Mouse (Mus musculus) left cerebral cortex, postnatal 25 days (tissue): ENCODE measurements around the gene Il34. TPM values are rescaled to one million over a fixed set of nuclear protein-coding genes. Genes with fewer than 3 reads are reported as not detected.

Source experiments
- DNase-seq, 2 experiments: peaks; one replicate each; pipeline ENCODE4 v3.0.0; 2022; ENCODE audit warnings: low spot score in 2 of 2, mixed read lengths in 1 of 2
- intact Hi-C: fragments of 180-260 bp; cut with DNase I; formaldehyde crosslinking; loops from one replicate; pipeline ENCODE4 v1.15.1; 2025
- total RNA-seq, 2 experiments: library from RNA; stranded (reverse); gene quantifications; 2 replicates each; pipeline ENCODE4 v1.2.3; 2021

The Il34 gene
- total RNA-seq, result 100 to 1,000 TPM; 110 to 121 TPM

GRCm38 (mm10) chr8:110805669-110806068 lies at the start of gene Il34:
TSS of gene Il34 (minus strand) at chr8:110805924.
- intact Hi-C loops, result loop anchor here (5.0 kb wide), 1 partner anchor 53 kb away; no protein-coding TSS in a partner anchor
- DNase-seq, result no peak

GRCm38 (mm10) chr8:110851186-110851585 lies 45.5 kb upstream of the Il34 start:
- DNase-seq, result no peak
- intact Hi-C loops, result no loop called here

GRCm38 (mm10) chr8:110847645-110848495 lies 42.1 kb upstream of the Il34 start:
- intact Hi-C loops, result loop anchor here (10.0 kb wide), 1 partner anchor 203 kb away; no protein-coding TSS in a partner anchor
- no peak for DNase-seq

- no peak for DNase-seq
- intact Hi-C loops, result loop anchor here (10.0 kb wide), 1 partner anchor 202 kb away; no protein-coding TSS in a partner anchor
Measured at GRCm38 (mm10) chr8:110847171-110847549, 41.4 kb upstream of the Il34 start.

GRCm38 (mm10) chr8:110846405-110847170 lies 40.9 kb upstream of the Il34 start, which contains the start of the genes Cog4 and Sf3b3:
TSS of gene Cog4 (plus strand) at chr8:110846600.
TSS of gene Sf3b3 (minus strand) at chr8:110846787.
- intact Hi-C loops, result loop anchor here (1.0 to 10.0 kb wide), 2 partner anchors 151 to 202 kb away; partner anchors contain the start of gene Ddx19a
- peak; percentile 87 to 90 for DNase-seq

GRCm38 (mm10) chr8:110845821-110846404 lies 40.2 kb upstream of the Il34 start:
- intact Hi-C loops, result loop anchor here (1.0 to 10.0 kb wide), 2 partner anchors 151 to 201 kb away; partner anchors contain the start of gene Ddx19a
- DNase-seq, result no peak

GRCm38 (mm10) chr8:110844941-110845340 lies 39.2 kb upstream of the Il34 start:
- intact Hi-C loops, result loop anchor here (10.0 kb wide), 1 partner anchor 200 kb away; no protein-coding TSS in a partner anchor
- DNase-seq, result no peak

GRCm38 (mm10) chr8:110843207-110843606 lies 37.5 kb upstream of the Il34 start:
- no peak for DNase-seq
- intact Hi-C loops, result loop anchor here (10.0 kb wide), 1 partner anchor 198 kb away; no protein-coding TSS in a partner anchor

- no peak for DNase-seq
- intact Hi-C loops, result loop anchor here (10.0 kb wide), 1 partner anchor 197 kb away; no protein-coding TSS in a partner anchor
Measured at GRCm38 (mm10) chr8:110842012-110842574, 36.4 kb upstream of the Il34 start.

- intact Hi-C loops, result no loop called here
Measured at GRCm38 (mm10) chr8:110831956-110832355, 26.2 kb upstream of the Il34 start.

GRCm38 (mm10) chr8:110828511-110828910 lies 22.8 kb upstream of the Il34 start:
- DNase-seq, result no peak
- intact Hi-C loops, result no loop called here

More at GRCm38 (mm10) chr8:110831956-110832355, 26.2 kb upstream of the Il34 start:
- no peak for DNase-seq

GRCm38 (mm10) chr8:110824861-110825260 lies 19.1 kb upstream of the Il34 start:
- intact Hi-C loops, result no loop called here
- DNase-seq, result peak in 1 of 2 experiments; percentile 26

GRCm38 (mm10) chr8:110821960-110822359 lies 16.2 kb upstream of the Il34 start:
- intact Hi-C loops, result no loop called here
- DNase-seq, result no peak

GRCm38 (mm10) chr8:110820257-110820656 lies 14.5 kb upstream of the Il34 start:
- DNase-seq, result no peak
- intact Hi-C loops, result no loop called here

- intact Hi-C loops, result no loop called here
Measured at GRCm38 (mm10) chr8:110818593-110818992, 12.9 kb upstream of the Il34 start.

GRCm38 (mm10) chr8:110816990-110817389 lies 11.3 kb upstream of the Il34 start:
- intact Hi-C loops, result loop anchor here (2.0 kb wide), 1 partner anchor 66 kb away; no protein-coding TSS in a partner anchor
- no peak for DNase-seq

More at GRCm38 (mm10) chr8:110818593-110818992, 12.9 kb upstream of the Il34 start:
- DNase-seq, result no peak

- intact Hi-C loops, result no loop called here
- DNase-seq, result no peak
Measured at GRCm38 (mm10) chr8:110815308-110815707, 9.6 kb upstream of the Il34 start.

GRCm38 (mm10) chr8:110813081-110813812 lies 7.5 kb upstream of the Il34 start:
- DNase-seq, result no peak
- intact Hi-C loops, result no loop called here
